Mouse (Mus musculus): ENCODE data around the gene Plau.

Gene Plau

GRCm38 (mm10) chr14:20886266-20886665 lies 49.8 kb downstream of the Plau start:
- DNase-seq (ENCODE audit: inconsistent age in 2 of 2, low spot score in 1 of 2), result peak in 1 of 2 experiments; percentile 67

- DNase-seq (ENCODE audit: inconsistent age in 2 of 2, low spot score in 1 of 2), result no peak
These were observed 51.2 kb downstream of the Plau start for GRCm38 (mm10) chr14:20887541-20888085.

- DNase-seq (ENCODE audit: inconsistent age in 2 of 2, low spot score in 1 of 2), result no peak
These were observed 55.5 kb downstream of the Plau start for GRCm38 (mm10) chr14:20891941-20892402.

Measured in adrenal gland, adult (tissue).